ENCODE assay signal across 15 mouse cellular contexts in the genomic region with DNA sequence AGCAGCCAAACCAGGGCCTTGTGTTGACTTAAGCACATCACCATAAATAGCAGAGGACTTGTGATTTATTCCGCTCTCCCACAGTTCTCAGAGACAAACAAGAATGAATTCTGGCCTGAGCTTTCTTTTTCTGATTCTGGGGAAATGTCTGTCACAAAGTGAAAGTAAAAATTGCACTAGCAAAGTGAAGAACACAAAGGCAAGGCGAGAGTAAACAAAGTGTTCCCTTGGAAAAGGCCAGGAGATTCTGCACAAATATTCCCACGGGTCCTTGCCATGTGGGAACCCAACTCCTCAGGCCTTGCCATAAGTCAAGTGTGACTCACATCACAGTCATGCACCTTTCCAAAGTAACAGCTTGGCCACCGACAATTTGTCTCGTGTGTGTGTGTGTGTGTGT. TPM values are rescaled to one million over a fixed set of nuclear protein-coding genes. Genes with fewer than 3 reads are reported as not detected.
A peak's percentile ranks its signal among the peaks of the same experiment; 100 is the strongest.
DNase-seq lines count a peak whose midpoint lies in the region; ATAC-seq lines count a peak whose summit lies in the region.
"Had no signal": no experiment of that assay in that cellular context is flagged by ENCODE, and none has a peak within 500 bp of the region (broad histone marks: within the 10 kb centered on the region; RNA-seq: fewer than 3 reads in every experiment).

No protein-coding gene starts in this region.

- no peak overlapping the region for H3K9ac ChIP-seq in kidney, embryonic 15.5 days
- H3K9ac ChIP-seq: forebrain, embryonic 15.5 days had no signal

- peaks cover 12% of the 10 kb centered on the region for H3K4me1 ChIP-seq in kidney, embryonic 15.5 days
- H3K4me1 ChIP-seq: embryonic facial prominence, embryonic 10.5 days; forebrain, embryonic 15.5 days had no signal

- WGBS in kidney, embryonic 15.5 days, result 72% methylated on average over 5 of the region's 5 CpGs

- H3K4me3 ChIP-seq in kidney, embryonic 15.5 days (replicated peaks), result no peak overlapping the region
- H3K4me3 ChIP-seq: embryonic facial prominence, embryonic 10.5 days; forebrain, embryonic 15.5 days had no signal

- H3K27ac ChIP-seq in kidney, embryonic 15.5 days, result peak overlapping the region; percentile 38
- H3K27ac ChIP-seq: embryonic facial prominence, embryonic 10.5 days; forebrain, embryonic 15.5 days; macrophage had no signal

- H3K9me3 ChIP-seq in kidney, embryonic 15.5 days (replicated peaks), result no peaks in the 10 kb centered on the region
- H3K9me3 ChIP-seq: embryonic facial prominence, embryonic 10.5 days; forebrain, embryonic 15.5 days had no signal

- peaks cover 32% of the 10 kb centered on the region for H3K36me3 ChIP-seq in kidney, embryonic 15.5 days

- ATAC-seq in kidney, embryonic 15.5 days (replicated peaks; ENCODE audit: low FRiP score), result no peak
- no peak for ATAC-seq in CD4-positive, CD25-positive, alpha-beta regulatory T cell, adult 4 months
- ATAC-seq: forebrain, embryonic 15.5 days had no signal

- peak; percentile 40 for DNase-seq in gastrocnemius, postnatal 25 days
- DNase-seq in gastrocnemius, postnatal 10 days, result no peak
- peak; percentile 34 for DNase-seq in 3134 (ENCODE audit: extremely low read depth, insufficient read length, low spot score)
- peak; percentile 61 for DNase-seq in adrenal gland, postnatal 14 days
- no peak for DNase-seq in spleen, postnatal 4 days (ENCODE audit: low spot score in 2 of 2)
- no peak for DNase-seq in urinary bladder, adult 18-20 months (ENCODE audit: low spot score in 2 of 2)
- DNase-seq: cerebellum, adult 11 months had no signal

- H3K27me3 ChIP-seq in kidney, embryonic 15.5 days, result no peaks in the 10 kb centered on the region
- H3K27me3 ChIP-seq: forebrain, embryonic 15.5 days had no signal

- peak overlapping the region; percentile 8; the same call in 1 of the 2 replicates for H3K4me2 ChIP-seq in kidney, embryonic 15.5 days
- H3K4me2 ChIP-seq: forebrain, embryonic 15.5 days had no signal

RNA-seq across cellular contexts. Expression of a gene that starts 9.5 kb away (rescaled TPM):
- total RNA-seq in gastrocnemius, postnatal 25 days (2021), result not detected
- total RNA-seq in gastrocnemius, postnatal 10 days (2021), result not detected
- total RNA-seq in adrenal gland, postnatal 14 days (2021), result 1.1 TPM in 1 of 2 replicates, not detected in the other
- polyA plus RNA-seq in kidney, embryonic 15.5 days (2015; fragmentation: Nextera tagmentation; extraction: Ambion mirVana), result not detected in 2 replicates
- not detected for polyA plus RNA-seq in CD4-positive, CD25-positive, alpha-beta regulatory T cell, adult 4 months (2017; shearing (Covaris generic))
- total RNA-seq: left cerebral cortex, postnatal 36 days; monocyte, adult 5-6 weeks had no signal
- polyA plus RNA-seq: embryonic facial prominence, embryonic 10.5 days; forebrain, embryonic 15.5 days; heart, embryonic 14.5 days; macrophage had no signal

RNA-seq across cellular contexts. Expression of a gene that starts 50.4 kb away (rescaled TPM):
- total RNA-seq in gastrocnemius, postnatal 25 days (2021), result not detected
- total RNA-seq in gastrocnemius, postnatal 10 days (2021), result not detected
- total RNA-seq in adrenal gland, postnatal 14 days (2021), result 0.22 TPM in 1 of 2 replicates, not detected in the other
- polyA plus RNA-seq in kidney, embryonic 15.5 days (2015; fragmentation: Nextera tagmentation; extraction: Ambion mirVana), result 0.08 and 0.35 TPM in 2 replicates
- polyA plus RNA-seq in CD4-positive, CD25-positive, alpha-beta regulatory T cell, adult 4 months (2017; shearing (Covaris generic)), result under 1 TPM in 1 of 2 experiments, not detected in 1; 0.27 TPM
- total RNA-seq: monocyte, adult 5-6 weeks had no signal
- polyA plus RNA-seq: heart, embryonic 14.5 days; macrophage had no signal

Comparison
In these comparisons a context has a peak if more than half of its experiments do, and no peak if none do; other contexts are left out.
1. DNase-seq: peak in gastrocnemius, postnatal 25 days (single experiment), 3134 (single experiment) and adrenal gland, postnatal 14 days (single experiment); none in gastrocnemius, postnatal 10 days (single experiment), spleen, postnatal 4 days (0 of 2) and urinary bladder, adult 18-20 months (0 of 2).